Mouse (Mus musculus) liver, adult 2 months (tissue): ENCODE results near the gene Pgap3. TPM values are rescaled to one million over a fixed set of nuclear protein-coding genes. Genes with fewer than 3 reads are reported as not detected.

ENCODE experiments used
- DNase-seq: peaks from one replicate; pipeline ENCODE4 v3.0.0-alpha.2; 2011; ENCODE audit warnings: low read depth, low spot score; ENCODE audit errors: extremely low read depth
- H3K27ac ChIP-seq: fragments of 200-500 bp; replicated peaks from 2 replicates; pipeline ENCODE4 v1.5.1; 2012; ENCODE audit warnings: low read depth, mild to moderate bottlenecking, control low read depth, inconsistent platforms, low read length; ENCODE audit not compliant: insufficient read depth
- H3K27me3 ChIP-seq: fragments of 200-500 bp; 2 replicates; pipeline ENCODE4 v1.6.1; 2012; ENCODE audit warnings: mild to moderate bottlenecking, moderate library complexity, low read length, inconsistent platforms; ENCODE audit not compliant: control insufficient read depth, insufficient read depth
- H3K36me3 ChIP-seq: fragments of 200-500 bp; 2 replicates; pipeline ENCODE4 v1.6.1; 2012; ENCODE audit warnings: low read length, inconsistent platforms; ENCODE audit not compliant: control insufficient read depth, insufficient read depth
- H3K4me1 ChIP-seq: fragments of 200-500 bp; 2 replicates; pipeline ENCODE4 v1.6.1; 2011; ENCODE audit warnings: low read length; ENCODE audit not compliant: control insufficient read depth, insufficient read depth
- H3K4me3 ChIP-seq: fragments of 200-500 bp; 2 replicates; pipeline ENCODE4 v1.5.1; 2011; ENCODE audit warnings: low read depth, mild to moderate bottlenecking, control low read depth, low read length, moderate library complexity; ENCODE audit not compliant: insufficient read depth
- H3K79me2 ChIP-seq: fragments of 200-500 bp; 2 replicates; pipeline ENCODE4 v1.6.1; 2012; ENCODE audit warnings: inconsistent platforms, mild to moderate bottlenecking, low read length, moderate library complexity; ENCODE audit not compliant: control insufficient read depth, insufficient read depth
- H3K9ac ChIP-seq: fragments of 200-500 bp; 2 replicates; pipeline ENCODE4 v1.6.1; 2012; ENCODE audit warnings: low read depth, mild to moderate bottlenecking, control low read depth, inconsistent platforms, low read length
- CTCF ChIP-seq: fragments of 200-500 bp; IDR thresholded peaks from 2 replicates; pipeline ENCODE4 v1.5.1; 2011; ENCODE audit warnings: low read depth, low read length, control low read depth
- POLR2A ChIP-seq: fragments of 200-500 bp; IDR thresholded peaks from 2 replicates; pipeline ENCODE4 v1.6.1; 2011; ENCODE audit warnings: low read length, control low read depth; ENCODE audit not compliant: insufficient read depth; ENCODE audit errors: extremely low read depth
- WGBS: fragments of 180-500 bp; shearing (Covaris S2); methylation state at CpG from one replicate; pipeline ENCODE4 v1.1.7; 2018; 5-methylcytosine and 5-hydroxymethylcytosine counted together
- polyA plus RNA-seq: library from polyadenylated mRNA; depleted of rRNA; stranded (reverse); fragments of >200 nt; gene quantifications from 2 replicates; pipeline ENCODE4 v1.2.3, GENCODE M21; 2012; rRNA removed
- total RNA-seq: library from RNA; depleted of rRNA; stranded (reverse); fragments of >200 nt; gene quantifications from 2 replicates; pipeline ENCODE4 v1.2.3, GENCODE M21; 2014; rRNA removed

Pgap3 gene
- total and polyA plus RNA-seq, 2 experiments = 0.37 to 5.0 TPM

DNA sequence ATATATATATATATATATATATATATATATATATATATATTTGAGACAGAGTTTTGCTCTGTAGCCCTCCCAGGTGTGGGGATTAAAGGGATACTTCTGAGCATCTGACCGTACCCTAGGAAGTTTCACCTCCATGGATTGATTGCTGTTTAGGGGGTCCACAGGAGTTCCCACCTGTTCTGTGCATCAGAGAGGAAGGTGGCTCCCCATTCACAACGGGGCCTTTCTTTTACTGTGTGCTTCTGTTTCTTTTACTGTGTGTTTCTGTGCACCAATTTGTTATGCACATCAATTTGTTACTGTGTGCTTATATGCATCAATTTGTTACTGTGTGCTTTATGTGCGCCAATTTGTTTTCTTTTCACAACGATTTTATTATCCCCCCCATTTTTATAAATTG, 59.1 kb downstream of the Pgap3 start:
- Histone ChIP-seq H3K4me1 (no peaks in the 10 kb centered on the region; the same call in none of the 2 replicates), H3K27ac (no peak overlapping the region), H3K79me2 (no peaks in the 10 kb centered on the region), H3K36me3 (no peaks in the 10 kb centered on the region), H3K9ac (no peak overlapping the region), H3K4me3 (no peak overlapping the region), H3K27me3 (peaks cover 10% of the 10 kb centered on the region; the same call in 1 of the 2 replicates)
- TF ChIP-seq CTCF (no peak), POLR2A (no peak)
- WGBS = 73% methylated on average over 4 of the region's 4 CpGs
- DNase-seq = no peak

DNA sequence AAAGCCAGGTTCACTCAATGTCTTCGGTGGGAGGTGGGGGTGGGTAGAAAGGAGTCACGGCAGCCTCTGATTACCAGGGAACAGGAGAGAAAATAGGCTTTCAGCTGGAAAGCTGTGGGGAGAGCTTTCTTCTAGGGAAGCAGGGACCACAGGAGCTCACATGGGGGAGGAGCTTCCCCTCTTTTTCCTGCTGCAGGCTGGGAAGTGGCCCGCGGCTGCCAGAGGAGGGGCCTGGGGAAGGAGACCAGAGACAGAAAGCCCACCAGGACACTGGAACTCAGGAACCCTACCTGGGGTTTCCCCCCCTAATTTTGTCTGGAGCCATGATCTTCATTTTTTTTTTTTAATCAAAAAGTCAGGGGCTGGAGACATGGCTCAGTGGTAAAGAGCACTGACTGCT, 59.7 kb downstream of the Pgap3 start:
- H3K4me1 ChIP-seq = no peaks in the 10 kb centered on the region; the same call in none of the 2 replicates
- no peak overlapping the region for H3K4me3 ChIP-seq
- no peaks in the 10 kb centered on the region for H3K36me3 ChIP-seq
- H3K27me3 ChIP-seq = peaks cover 10% of the 10 kb centered on the region; the same call in 1 of the 2 replicates
- TF ChIP-seq CTCF (no peak), POLR2A (no peak)
- no peak overlapping the region for H3K27ac ChIP-seq
- 27% methylated on average over 4 of the region's 4 CpGs for WGBS
- H3K79me2 ChIP-seq = no peaks in the 10 kb centered on the region
- H3K9ac ChIP-seq = no peak overlapping the region
- no peak for DNase-seq

DNA sequence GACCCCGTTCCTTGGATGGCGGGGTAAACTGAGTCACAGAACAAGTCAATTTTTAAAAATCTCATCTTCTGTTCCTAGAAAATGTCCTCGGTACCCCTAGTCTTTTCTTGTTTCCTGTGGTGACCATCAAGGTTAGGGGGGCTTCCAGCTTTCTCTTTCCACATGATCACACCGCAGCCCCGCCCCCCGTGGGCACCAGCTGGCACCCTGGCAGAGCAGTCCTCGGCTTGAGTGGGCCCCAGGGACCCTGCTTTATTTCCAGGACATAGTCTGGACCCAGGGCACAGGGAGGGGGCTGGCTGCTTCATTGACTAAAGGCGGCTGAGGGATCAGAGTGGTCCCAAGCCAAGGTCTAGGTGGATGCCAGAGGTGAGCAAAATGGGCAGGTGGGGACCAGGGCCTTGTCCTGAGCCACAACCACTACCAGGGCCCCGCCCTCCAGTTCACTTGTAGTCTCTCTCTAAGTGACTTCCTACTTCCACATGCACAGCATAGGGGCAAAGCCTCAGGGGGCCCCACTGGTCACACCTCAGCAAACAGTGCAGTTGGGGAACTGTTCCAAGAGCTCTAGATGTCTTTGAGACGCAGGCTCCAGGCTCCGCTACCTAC, 60.5 kb downstream of the Pgap3 start:
- Histone ChIP-seq H3K27me3 (peaks cover 17% of the 10 kb centered on the region; the same call in 1 of the 2 replicates), H3K79me2 (no peaks in the 10 kb centered on the region), H3K36me3 (no peaks in the 10 kb centered on the region), H3K27ac (no peak overlapping the region), H3K4me3 (no peak overlapping the region), H3K9ac (no peak overlapping the region), H3K4me1 (peaks cover 2% of the 10 kb centered on the region)
- TF ChIP-seq POLR2A (no peak), CTCF (no peak)
- no peak for DNase-seq
- WGBS = 31% methylated on average over 11 of the region's 11 CpGs

DNA sequence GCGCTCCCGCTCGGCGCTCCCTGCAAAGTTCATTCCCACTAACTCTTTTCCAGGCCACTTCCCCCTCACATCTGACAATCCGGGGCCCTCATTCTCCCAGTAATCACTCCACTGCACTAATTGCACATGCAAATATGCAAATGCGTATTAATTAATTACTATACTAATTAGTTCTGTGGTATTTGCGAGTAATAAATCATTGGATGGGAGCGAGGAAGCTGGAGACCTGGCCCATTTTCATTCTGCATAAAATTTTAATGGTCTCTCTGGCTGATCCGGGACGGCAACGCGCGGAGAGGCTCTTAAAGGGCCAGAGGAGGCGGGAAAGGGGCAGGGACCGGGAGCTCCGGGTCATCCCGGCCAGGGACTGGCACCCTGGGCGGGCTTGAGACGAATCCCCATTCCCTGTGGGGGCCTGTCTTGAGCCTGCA, 61.2 kb downstream of the Pgap3 start:
- peaks cover 5% of the 10 kb centered on the region for H3K4me1 ChIP-seq
- H3K4me3 ChIP-seq = peak overlapping the region; percentile 65; the same call in 1 of the 2 replicates
- H3K79me2 ChIP-seq = no peaks in the 10 kb centered on the region
- DNase-seq = no peak
- no peak overlapping the region for H3K27ac ChIP-seq
- WGBS = 1% methylated on average over 19 of the region's 19 CpGs
- no peak overlapping the region; the same call in 1 of the 2 replicates for H3K9ac ChIP-seq
- H3K27me3 ChIP-seq = peaks cover 24% of the 10 kb centered on the region
- H3K36me3 ChIP-seq = no peaks in the 10 kb centered on the region
- no peak for TF ChIP-seq CTCF
- TF ChIP-seq POLR2A = no peak

Other genes starting within 250 kb of the Pgap3 start
- gene Med1, start 207.2 kb downstream of the Pgap3 start, total RNA-seq = 10.0 and 12.9 TPM in 2 replicates
- gene Med1, start 207.2 kb downstream of the Pgap3 start, polyA plus RNA-seq = 5.3 and 5.6 TPM in 2 replicates
- gene Cdk12, start 197.4 kb downstream of the Pgap3 start, total RNA-seq = 19.5 and 20.3 TPM in 2 replicates
- gene Cdk12, start 197.4 kb downstream of the Pgap3 start, polyA plus RNA-seq = 5.8 and 7.9 TPM in 2 replicates
- not detected in 2 replicates for gene Neurod2, start 70.8 kb downstream of the Pgap3 start, total RNA-seq
- gene Neurod2, start 70.8 kb downstream of the Pgap3 start, polyA plus RNA-seq = not detected in 2 replicates
- 0.55 and 0.87 TPM in 2 replicates for gene Ppp1r1b, start 52.1 kb downstream of the Pgap3 start, total RNA-seq
- 2.8 and 4.3 TPM in 2 replicates for gene Ppp1r1b, start 52.1 kb downstream of the Pgap3 start, polyA plus RNA-seq
- gene Stard3, start 42.1 kb downstream of the Pgap3 start, total RNA-seq = 11.9 and 17.2 TPM in 2 replicates
- 30.0 and 41.1 TPM in 2 replicates for gene Stard3, start 42.1 kb downstream of the Pgap3 start, polyA plus RNA-seq
- gene Tcap, start 16.7 kb downstream of the Pgap3 start, total RNA-seq = 3.5 TPM in 1 of 2 replicates, not detected in the other
- 0.10 and 0.16 TPM in 2 replicates for gene Tcap, start 16.7 kb downstream of the Pgap3 start, polyA plus RNA-seq
- gene Pnmt, start 14.0 kb downstream of the Pgap3 start, total RNA-seq = 1.7 TPM in 1 of 2 replicates, not detected in the other
- not detected in 2 replicates for gene Pnmt, start 14.0 kb downstream of the Pgap3 start, polyA plus RNA-seq
- gene Erbb2, start 12.0 kb upstream of the Pgap3 start, total RNA-seq = 0.60 and 1.0 TPM in 2 replicates
- gene Erbb2, start 12.0 kb upstream of the Pgap3 start, polyA plus RNA-seq = 0.56 and 0.72 TPM in 2 replicates
- 62.8 and 64.1 TPM in 2 replicates for gene Mien1, start 38.5 kb upstream of the Pgap3 start, total RNA-seq
- gene Mien1, start 38.5 kb upstream of the Pgap3 start, polyA plus RNA-seq = 75.0 and 101 TPM in 2 replicates
- 58.2 and 84.8 TPM in 2 replicates for gene Grb7, start 45.9 kb upstream of the Pgap3 start, total RNA-seq
- gene Grb7, start 45.9 kb upstream of the Pgap3 start, polyA plus RNA-seq = 134 and 136 TPM in 2 replicates
- 0.37 and 0.60 TPM in 2 replicates for gene Ikzf3, start 145.5 kb upstream of the Pgap3 start, total RNA-seq
- 0.82 and 1.1 TPM in 2 replicates for gene Ikzf3, start 145.5 kb upstream of the Pgap3 start, polyA plus RNA-seq
- gene Zpbp2, start 150.6 kb upstream of the Pgap3 start, total RNA-seq = 0.28 and 0.94 TPM in 2 replicates
- gene Zpbp2, start 150.6 kb upstream of the Pgap3 start, polyA plus RNA-seq = 0.09 TPM in 1 of 2 replicates, not detected in the other
- gene Ormdl3, start 186.9 kb upstream of the Pgap3 start, total RNA-seq = 48.3 and 62.0 TPM in 2 replicates
- 119 and 166 TPM in 2 replicates for gene Ormdl3, start 186.9 kb upstream of the Pgap3 start, polyA plus RNA-seq
- not detected in 2 replicates for gene Lrrc3c, start 197.8 kb upstream of the Pgap3 start, total RNA-seq
- gene Lrrc3c, start 197.8 kb upstream of the Pgap3 start, polyA plus RNA-seq = not detected in 2 replicates
- not detected in 2 replicates for gene Gm12355, start 225.2 kb upstream of the Pgap3 start, total RNA-seq
- gene Gm12355, start 225.2 kb upstream of the Pgap3 start, polyA plus RNA-seq = not detected in 2 replicates
- gene Gsdma3, start 225.9 kb upstream of the Pgap3 start, total RNA-seq = not detected in 2 replicates
- not detected in 2 replicates for gene Gsdma3, start 225.9 kb upstream of the Pgap3 start, polyA plus RNA-seq
- not detected in 2 replicates for gene Gsdma2, start 246.3 kb upstream of the Pgap3 start, total RNA-seq
- not detected in 2 replicates for gene Gsdma2, start 246.3 kb upstream of the Pgap3 start, polyA plus RNA-seq